Mouse (Mus musculus): Measurements from ENCODE around the gene Rab11fip5. TPM values are rescaled to one million over a fixed set of nuclear protein-coding genes. Genes with fewer than 3 reads are reported as not detected.

Gene Rab11fip5
- polyA plus RNA-seq, 1 experiment from 2014 or later: 15.1 TPM

GRCm38 (mm10) chr6:85295384-85296167 lies 78.9 kb downstream of the Rab11fip5 start:
- H3K27me3 ChIP-seq: no peaks in the 10 kb centered on the region
- ATAC-seq (ENCODE audit: low read depth): 0 out of 2 replicates have a peak, but pooled peaks have one; percentile 8
- H3K9ac ChIP-seq: no peak overlapping the region
- H3K9me3 ChIP-seq: no peaks in the 10 kb centered on the region
- H3K36me3 ChIP-seq: no peaks in the 10 kb centered on the region
- WGBS: 67% methylated on average over 7 of the region's 7 CpGs
- H3K4me3 ChIP-seq: no peak overlapping the region
- H3K4me2 ChIP-seq: no peak overlapping the region
- H3K4me1 ChIP-seq (replicated peaks): peaks cover 26% of the 10 kb centered on the region
- no peak overlapping the region for H3K27ac ChIP-seq (replicated peaks)

GRCm38 (mm10) chr6:85294004-85294379 lies 80.4 kb downstream of the Rab11fip5 start:
- WGBS: 23% methylated on average over 5 of the region's 5 CpGs
- peak; percentile 25; the same call in 1 of the 2 replicates for ATAC-seq (ENCODE audit: low read depth)
- no peaks in the 10 kb centered on the region for H3K36me3 ChIP-seq
- H3K4me2 ChIP-seq: no peak overlapping the region
- H3K9ac ChIP-seq: no peak overlapping the region
- H3K4me3 ChIP-seq: no peak overlapping the region
- peak overlapping the region; percentile 55; the same call in 1 of the 2 replicates for H3K27ac ChIP-seq (replicated peaks)
- H3K27me3 ChIP-seq: no peaks in the 10 kb centered on the region
- H3K4me1 ChIP-seq (replicated peaks): peaks cover 26% of the 10 kb centered on the region
- H3K9me3 ChIP-seq: no peaks in the 10 kb centered on the region

- Histone ChIP-seq H3K4me3 (no peak overlapping the region), H3K9ac (peak overlapping the region; percentile 47), H3K27me3 (no peaks in the 10 kb centered on the region), H3K36me3 (no peaks in the 10 kb centered on the region), H3K4me1 (replicated peaks) (peaks cover 26% of the 10 kb centered on the region), H3K27ac (replicated peaks) (peak overlapping the region; percentile 55), H3K4me2 (no peak overlapping the region), H3K9me3 (no peaks in the 10 kb centered on the region)
- 37% methylated on average over 10 of the region's 10 CpGs for WGBS
- ATAC-seq (ENCODE audit: low read depth): peak; percentile 81
These were observed 81.0 kb downstream of the Rab11fip5 start for GRCm38 (mm10) chr6:85293255-85294003.

- H3K36me3 ChIP-seq: no peaks in the 10 kb centered on the region
- H3K9ac ChIP-seq: no peak overlapping the region
- H3K4me3 ChIP-seq: no peak overlapping the region
- WGBS: 92% methylated on average over 16 of the region's 16 CpGs
- H3K27ac ChIP-seq (replicated peaks): no peak overlapping the region
- H3K9me3 ChIP-seq: no peaks in the 10 kb centered on the region
- no peak for ATAC-seq (ENCODE audit: low read depth)
- H3K4me2 ChIP-seq: no peak overlapping the region
- H3K27me3 ChIP-seq: no peaks in the 10 kb centered on the region
- H3K4me1 ChIP-seq (replicated peaks): peaks cover 26% of the 10 kb centered on the region
These were observed 83.3 kb downstream of the Rab11fip5 start for GRCm38 (mm10) chr6:85290869-85291824.

- Histone ChIP-seq H3K4me1 (replicated peaks) (peaks cover 3% of the 10 kb centered on the region), H3K9ac (no peak overlapping the region), H3K27ac (replicated peaks) (no peak overlapping the region), H3K4me2 (no peak overlapping the region), H3K27me3 (no peaks in the 10 kb centered on the region), H3K36me3 (no peaks in the 10 kb centered on the region), H3K9me3 (no peaks in the 10 kb centered on the region), H3K4me3 (no peak overlapping the region)
- no peak for ATAC-seq (ENCODE audit: low read depth)
- WGBS: 92% methylated on average over 4 of the region's 4 CpGs
These were observed 86.1 kb downstream of the Rab11fip5 start for GRCm38 (mm10) chr6:85288193-85288857.

- 89% methylated on average over 13 of the region's 13 CpGs for WGBS
- no peaks in the 10 kb centered on the region for H3K36me3 ChIP-seq
- ATAC-seq (ENCODE audit: low read depth): no peak
These were observed 88.0 kb downstream of the Rab11fip5 start for GRCm38 (mm10) chr6:85286283-85287047.

More at GRCm38 (mm10) chr6:85286283-85287047, 88.0 kb downstream of the Rab11fip5 start:
- Histone ChIP-seq H3K4me1 (replicated peaks) (no peaks in the 10 kb centered on the region; the same call in 1 of the 2 replicates), H3K4me3 (no peak overlapping the region), H3K4me2 (no peak overlapping the region), H3K27ac (replicated peaks) (no peak overlapping the region), H3K9ac (no peak overlapping the region), H3K27me3 (no peaks in the 10 kb centered on the region), H3K9me3 (no peaks in the 10 kb centered on the region)

Small RNAs within 50 kb of the gene (microRNA-seq; reads per million reads assigned to microRNA genes)
- gene Mir705: not detected

Other genes with a start within 250 kb of the Rab11fip5 start
- gene Spr, start 236.9 kb downstream of the Rab11fip5 start, polyA plus RNA-seq (2015; fragmentation: Nextera tagmentation; extraction: Ambion mirVana): 23.8 and 25.0 TPM in 2 replicates
- gene Emx1, start 187.2 kb downstream of the Rab11fip5 start, polyA plus RNA-seq (2015; fragmentation: Nextera tagmentation; extraction: Ambion mirVana): 0.32 TPM in 1 of 2 replicates, not detected in the other
- gene Sfxn5, start 41.2 kb downstream of the Rab11fip5 start, polyA plus RNA-seq (2015; fragmentation: Nextera tagmentation; extraction: Ambion mirVana): 11.8 and 15.8 TPM in 2 replicates
- gene Noto, start 49.3 kb upstream of the Rab11fip5 start, polyA plus RNA-seq (2015; fragmentation: Nextera tagmentation; extraction: Ambion mirVana): not detected in 2 replicates
- gene Smyd5, start 57.4 kb upstream of the Rab11fip5 start, polyA plus RNA-seq (2015; fragmentation: Nextera tagmentation; extraction: Ambion mirVana): 54.0 and 61.6 TPM in 2 replicates
- 564 and 592 TPM in 2 replicates for gene Cct7, start 76.9 kb upstream of the Rab11fip5 start, polyA plus RNA-seq (2015; fragmentation: Nextera tagmentation; extraction: Ambion mirVana)
- 24.4 and 25.0 TPM in 2 replicates for gene Pradc1, start 77.3 kb upstream of the Rab11fip5 start, polyA plus RNA-seq (2015; fragmentation: Nextera tagmentation; extraction: Ambion mirVana)
- 4.8 TPM in 2 replicates for gene Fbxo41, start 128.4 kb upstream of the Rab11fip5 start, polyA plus RNA-seq (2015; fragmentation: Nextera tagmentation; extraction: Ambion mirVana)
- not detected in 2 replicates for gene Egr4, start 139.0 kb upstream of the Rab11fip5 start, polyA plus RNA-seq (2015; fragmentation: Nextera tagmentation; extraction: Ambion mirVana)
- 4.4 and 6.0 TPM in 2 replicates for gene Alms1, start 212.9 kb upstream of the Rab11fip5 start, polyA plus RNA-seq (2015; fragmentation: Nextera tagmentation; extraction: Ambion mirVana)

All from neural tube, embryonic 13.5 days (tissue).